Mouse (Mus musculus): Measurements from ENCODE around the gene Nup210l.
"Not testable (repeated sequence)": the region's sequence is repeated elsewhere in the genome, so short reads cannot be mapped to it uniquely, and the experiment has no call there.

Gene Nup210l

DNA sequence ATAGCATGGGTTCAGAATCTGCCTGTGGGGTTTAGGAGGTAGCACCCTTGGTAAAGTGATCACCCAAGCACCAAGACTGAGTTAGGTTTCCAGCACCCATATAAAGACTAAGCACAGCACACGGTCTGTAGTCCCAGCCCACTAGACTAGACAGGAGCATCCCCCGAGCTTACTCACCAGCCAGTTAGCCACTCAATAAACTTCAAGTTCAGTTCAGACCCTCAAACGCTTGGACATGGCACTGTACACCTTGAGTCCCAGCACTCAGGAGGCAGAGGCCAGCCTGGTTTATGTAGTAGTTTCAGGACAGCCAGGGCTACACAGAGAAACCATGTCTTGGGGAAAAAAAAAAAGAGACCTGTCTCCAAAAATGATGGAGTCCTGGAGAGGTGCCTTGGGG lies 2.9 kb upstream of the Nup210l start:
- Histone ChIP-seq H3K4me1 (replicated peaks; ENCODE audit: low read depth, low read length) (peaks cover 73% of the 10 kb centered on the region), H3K4me3 (replicated peaks; ENCODE audit: low read length) (no peak overlapping the region), H3K9me3 (ENCODE audit: low read length) (no peaks in the 10 kb centered on the region), H3K36me3 (ENCODE audit: insufficient read depth, low read length) (peaks cover 66% of the 10 kb centered on the region), H3K27me3 (ENCODE audit: insufficient read depth, low read length) (no peaks in the 10 kb centered on the region)
- TF ChIP-seq POU5F1 (IDR thresholded peaks at IDR 0.05; ENCODE audit: borderline replicate concordance, low read length) (no peak), CTCF (conservative IDR thresholded peaks at IDR 0.05; ENCODE audit: low read length) (no peak), NANOG (IDR thresholded peaks at IDR 0.05; ENCODE audit: borderline replicate concordance, low read length) (no peak)

DNA sequence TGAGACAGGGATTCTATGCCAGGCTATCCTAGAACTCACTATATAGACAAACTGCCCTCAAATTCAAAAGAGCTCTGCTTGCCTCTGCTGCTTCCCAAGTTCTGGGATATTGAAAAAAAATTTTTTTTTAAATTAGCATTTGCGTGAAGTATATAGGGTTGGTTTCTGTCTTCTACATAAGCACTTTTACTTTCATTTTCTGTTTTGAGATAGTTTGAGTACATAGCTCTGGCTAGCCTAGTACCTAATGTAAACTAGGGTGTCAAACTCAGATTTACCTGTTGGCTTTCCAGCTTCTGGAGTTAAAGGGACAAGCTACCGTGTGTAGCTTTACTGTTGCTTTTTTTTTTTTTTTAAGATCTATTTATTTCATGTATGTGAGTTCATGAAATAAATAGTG lies 2.3 kb upstream of the Nup210l start:
- TF ChIP-seq NANOG (IDR thresholded peaks at IDR 0.05; ENCODE audit: borderline replicate concordance, low read length), result no peak
- no peak for TF ChIP-seq CTCF (conservative IDR thresholded peaks at IDR 0.05; ENCODE audit: low read length)
- H3K27me3 ChIP-seq (ENCODE audit: insufficient read depth, low read length), result no peaks in the 10 kb centered on the region
- no peaks in the 10 kb centered on the region for H3K9me3 ChIP-seq (ENCODE audit: low read length)

DNA sequence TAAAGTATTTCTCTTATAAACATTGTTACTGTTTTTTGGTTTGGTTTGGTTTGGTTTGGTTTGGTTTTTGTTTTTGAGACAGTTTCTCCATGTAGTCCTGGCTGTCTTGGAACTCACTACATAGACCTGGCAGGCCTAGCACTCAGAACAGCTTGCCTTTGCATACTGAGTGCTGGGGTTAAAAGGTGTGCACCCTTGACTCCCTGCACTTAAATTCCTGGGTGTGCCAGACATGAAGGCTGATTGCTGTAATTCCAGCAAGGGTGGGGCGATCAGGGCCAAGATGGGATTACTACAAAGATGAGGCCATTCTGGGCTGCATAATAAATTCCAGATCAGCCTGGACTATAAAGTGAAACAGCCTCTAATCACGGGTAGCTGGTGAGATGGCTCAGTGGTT lies 1.7 kb upstream of the Nup210l start:
- H3K4me1 ChIP-seq (replicated peaks; ENCODE audit: low read depth, low read length), result peaks cover 67% of the 10 kb centered on the region
- no peak overlapping the region for H3K4me3 ChIP-seq (replicated peaks; ENCODE audit: low read length)
- H3K9me3 ChIP-seq (ENCODE audit: low read length), result no peaks in the 10 kb centered on the region
- H3K36me3 ChIP-seq (ENCODE audit: insufficient read depth, low read length), result peaks cover 55% of the 10 kb centered on the region
- no peaks in the 10 kb centered on the region for H3K27me3 ChIP-seq (ENCODE audit: insufficient read depth, low read length)
- no peak for TF ChIP-seq POU5F1 (IDR thresholded peaks at IDR 0.05; ENCODE audit: borderline replicate concordance, low read length)
- TF ChIP-seq CTCF (conservative IDR thresholded peaks at IDR 0.05; ENCODE audit: low read length), result no peak
- TF ChIP-seq NANOG (IDR thresholded peaks at IDR 0.05; ENCODE audit: borderline replicate concordance, low read length), result no peak

More for the DNA sequence above, 2.3 kb upstream of the Nup210l start:
- no peak overlapping the region for H3K4me3 ChIP-seq (replicated peaks; ENCODE audit: low read length)
- peaks cover 69% of the 10 kb centered on the region for H3K4me1 ChIP-seq (replicated peaks; ENCODE audit: low read depth, low read length)
- H3K36me3 ChIP-seq (ENCODE audit: insufficient read depth, low read length), result peaks cover 60% of the 10 kb centered on the region

DNA sequence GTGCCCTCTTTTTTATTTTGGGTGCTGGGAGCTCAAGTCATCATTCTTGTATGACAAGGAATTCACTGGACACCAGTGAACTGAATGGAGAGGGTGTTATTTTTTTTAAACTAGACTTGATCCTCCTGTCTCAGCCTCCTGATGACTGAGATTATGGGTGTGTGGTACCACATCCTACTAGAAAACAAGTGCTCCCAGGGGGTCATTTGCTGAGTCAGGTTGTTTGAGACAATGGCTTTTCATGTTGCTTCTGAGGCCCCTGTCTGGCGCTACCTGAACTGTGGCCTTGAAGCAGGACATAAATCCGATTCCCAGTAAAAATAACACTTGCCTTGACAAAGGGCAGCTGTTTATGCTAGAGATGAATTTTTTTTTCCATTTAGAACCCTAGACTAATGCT lies 756 bp upstream of the Nup210l start:
- Histone ChIP-seq H3K4me3 (replicated peaks; ENCODE audit: low read length) (no peak overlapping the region), H3K9me3 (ENCODE audit: low read length) (no peaks in the 10 kb centered on the region), H3K4me1 (replicated peaks; ENCODE audit: low read depth, low read length) (peaks cover 58% of the 10 kb centered on the region), H3K36me3 (ENCODE audit: insufficient read depth, low read length) (peaks cover 45% of the 10 kb centered on the region), H3K27me3 (ENCODE audit: insufficient read depth, low read length) (no peaks in the 10 kb centered on the region)
- TF ChIP-seq POU5F1 (IDR thresholded peaks at IDR 0.05; ENCODE audit: borderline replicate concordance, low read length) (no peak), CTCF (conservative IDR thresholded peaks at IDR 0.05; ENCODE audit: low read length) (no peak), NANOG (IDR thresholded peaks at IDR 0.05; ENCODE audit: borderline replicate concordance, low read length) (no peak)

DNA sequence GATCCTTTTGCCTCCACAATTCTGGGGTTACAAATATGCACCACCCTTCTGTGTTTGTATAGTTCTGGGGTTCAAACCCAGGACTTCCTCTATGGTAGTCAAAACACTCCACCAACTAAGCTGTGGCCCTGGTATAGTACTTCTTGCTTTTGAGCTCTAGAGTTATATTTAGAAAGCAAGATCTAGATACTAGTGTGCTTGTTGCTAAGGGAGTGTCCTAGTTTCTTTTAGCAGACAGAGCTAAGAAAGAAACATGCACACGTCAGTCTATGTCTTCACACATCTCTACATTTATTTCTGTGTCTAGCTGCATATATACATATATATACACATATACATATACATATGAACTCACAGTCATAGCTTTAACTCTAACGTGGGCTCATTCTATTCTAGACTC lies 7.8 kb downstream of the Nup210l start:
- 0 out of 2 replicates have a peak, but pooled peaks cover 3% of the 10 kb centered on the region for H3K4me1 ChIP-seq (replicated peaks; ENCODE audit: low read depth, low read length)
- no peaks in the 10 kb centered on the region for H3K27me3 ChIP-seq (ENCODE audit: insufficient read depth, low read length)
- TF ChIP-seq CTCF (conservative IDR thresholded peaks at IDR 0.05; ENCODE audit: low read length) (no peak), POU5F1 (IDR thresholded peaks at IDR 0.05; ENCODE audit: borderline replicate concordance, low read length) (no peak), NANOG (IDR thresholded peaks at IDR 0.05; ENCODE audit: borderline replicate concordance, low read length) (no peak)
- H3K9me3 ChIP-seq (ENCODE audit: low read length), result no peaks in the 10 kb centered on the region
- H3K36me3 ChIP-seq (ENCODE audit: insufficient read depth, low read length), result no peaks in the 10 kb centered on the region
- H3K4me3 ChIP-seq (replicated peaks; ENCODE audit: low read length), result no peak overlapping the region

DNA sequence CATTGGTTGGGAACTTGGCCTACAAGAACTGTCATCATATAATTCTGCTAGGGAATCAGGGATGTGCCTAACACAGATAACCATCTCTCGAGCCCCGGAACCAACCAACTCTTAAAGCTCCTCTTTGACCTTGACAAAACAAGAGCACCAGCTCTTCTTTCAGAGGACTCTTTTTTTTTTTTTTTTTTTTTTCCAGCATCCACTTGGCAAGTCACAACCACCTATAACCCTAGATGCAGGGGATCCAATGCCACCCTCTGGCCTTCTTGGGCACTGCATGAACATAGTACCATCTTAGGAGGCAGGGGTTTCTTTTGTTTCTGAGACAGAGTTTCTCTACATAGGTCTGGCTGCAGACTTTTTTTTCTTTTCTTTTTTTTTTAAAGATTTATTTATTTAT lies 10.4 kb downstream of the Nup210l start:
- peaks cover 8% of the 10 kb centered on the region for H3K4me1 ChIP-seq (replicated peaks; ENCODE audit: low read depth, low read length)
- H3K9me3 ChIP-seq (ENCODE audit: low read length), result no peaks in the 10 kb centered on the region
- TF ChIP-seq POU5F1 (IDR thresholded peaks at IDR 0.05; ENCODE audit: borderline replicate concordance, low read length) (no peak), CTCF (conservative IDR thresholded peaks at IDR 0.05; ENCODE audit: low read length) (peak; percentile 8)
- H3K36me3 ChIP-seq (ENCODE audit: insufficient read depth, low read length), result no peaks in the 10 kb centered on the region
- no peak overlapping the region for H3K4me3 ChIP-seq (replicated peaks; ENCODE audit: low read length)
- H3K27me3 ChIP-seq (ENCODE audit: insufficient read depth, low read length), result no peaks in the 10 kb centered on the region

DNA sequence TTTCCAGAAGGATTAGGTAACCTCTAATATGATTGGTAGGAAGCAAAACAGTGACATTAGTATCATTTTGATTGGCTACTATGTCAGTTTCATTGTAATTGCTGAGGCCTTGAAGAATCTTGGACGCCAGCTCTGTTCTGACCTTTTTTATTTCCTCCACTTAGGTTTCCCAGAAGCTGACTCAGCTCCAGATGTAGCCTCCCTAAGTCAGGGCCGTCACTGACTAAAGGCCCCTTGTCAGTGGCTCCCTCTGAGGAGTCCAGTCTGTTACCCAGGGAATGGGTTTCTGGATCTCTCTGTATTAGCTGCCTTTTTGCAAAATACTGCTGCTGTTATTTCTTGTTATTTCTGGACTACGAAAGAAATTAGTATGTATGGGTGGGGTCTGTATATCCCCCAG lies 11.6 kb downstream of the Nup210l start:
- Histone ChIP-seq H3K4me3 (replicated peaks; ENCODE audit: low read length) (no peak overlapping the region), H3K4me1 (replicated peaks; ENCODE audit: low read depth, low read length) (peaks cover 8% of the 10 kb centered on the region), H3K36me3 (ENCODE audit: insufficient read depth, low read length) (no peaks in the 10 kb centered on the region), H3K9me3 (ENCODE audit: low read length) (no peaks in the 10 kb centered on the region), H3K27me3 (ENCODE audit: insufficient read depth, low read length) (no peaks in the 10 kb centered on the region)
- TF ChIP-seq POU5F1 (IDR thresholded peaks at IDR 0.05; ENCODE audit: borderline replicate concordance, low read length), result no peak
- no peak for TF ChIP-seq CTCF (conservative IDR thresholded peaks at IDR 0.05; ENCODE audit: low read length)

DNA sequence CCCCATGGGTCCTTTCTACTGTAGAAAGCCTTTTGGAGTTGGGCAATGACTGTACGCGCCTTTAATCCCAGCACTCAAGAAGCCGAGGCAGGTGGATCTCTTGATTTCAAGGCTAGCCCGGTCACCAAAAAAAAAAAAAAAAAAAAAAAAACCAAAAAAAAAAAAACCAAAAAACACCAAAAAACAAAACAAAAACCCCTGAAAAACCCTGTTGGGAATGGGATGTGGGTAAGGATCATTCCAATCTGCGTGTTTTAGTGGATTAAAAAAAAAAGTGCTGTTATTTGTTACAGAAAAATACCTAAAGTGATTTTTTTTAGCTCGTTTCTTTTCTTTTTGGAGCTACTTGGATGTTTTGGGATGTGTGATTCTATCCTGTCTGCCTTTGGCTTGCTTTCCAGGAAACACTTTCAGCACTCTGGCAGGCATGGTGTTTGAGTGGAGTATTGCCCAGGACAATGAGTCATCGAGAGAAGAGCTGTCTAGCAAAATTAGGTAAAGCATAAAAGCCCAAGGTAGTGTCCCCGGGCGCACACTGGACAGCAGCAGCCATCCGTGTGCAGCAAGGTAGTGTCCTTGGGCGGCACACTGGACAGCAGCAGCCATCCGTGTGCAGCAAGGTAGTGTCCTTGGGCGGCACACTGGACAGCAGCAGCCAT lies 14.3 kb downstream of the Nup210l start:
- no peaks in the 10 kb centered on the region for H3K9me3 ChIP-seq (ENCODE audit: low read length)
- H3K4me1 ChIP-seq (replicated peaks; ENCODE audit: low read depth, low read length), result peaks cover 8% of the 10 kb centered on the region
- H3K27me3 ChIP-seq (ENCODE audit: insufficient read depth, low read length), result no peaks in the 10 kb centered on the region
- no peaks in the 10 kb centered on the region for H3K36me3 ChIP-seq (ENCODE audit: insufficient read depth, low read length)
- no peak overlapping the region for H3K4me3 ChIP-seq (replicated peaks; ENCODE audit: low read length)
- no peak for TF ChIP-seq POU5F1 (IDR thresholded peaks at IDR 0.05; ENCODE audit: borderline replicate concordance, low read length)
- TF ChIP-seq NANOG (IDR thresholded peaks at IDR 0.05; ENCODE audit: borderline replicate concordance, low read length), result no peak
- no peak for TF ChIP-seq CTCF (conservative IDR thresholded peaks at IDR 0.05; ENCODE audit: low read length)

DNA sequence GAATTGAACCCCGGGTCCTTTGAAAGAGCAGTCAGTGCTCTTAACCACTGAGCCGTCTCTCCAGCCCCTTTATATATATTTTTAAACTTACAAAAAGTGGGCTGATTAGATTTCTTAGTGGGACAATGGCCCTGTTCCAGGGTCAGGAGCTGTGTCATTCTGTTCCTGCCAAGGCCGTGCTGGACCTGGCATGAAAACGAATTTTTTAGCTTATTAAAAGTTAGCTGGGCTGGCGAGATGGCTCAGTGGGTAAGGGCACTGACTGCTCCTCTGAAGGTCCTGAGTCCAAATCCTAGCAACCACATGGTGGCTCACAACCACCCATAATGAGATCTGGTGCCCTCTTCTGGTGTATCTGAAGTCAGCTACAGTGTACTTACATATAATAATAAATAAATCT lies 18.1 kb downstream of the Nup210l start:
- not testable (repeated sequence) for H3K36me3 ChIP-seq (ENCODE audit: insufficient read depth, low read length); H3K27me3 ChIP-seq (ENCODE audit: insufficient read depth, low read length); H3K4me1 ChIP-seq (replicated peaks; ENCODE audit: low read depth, low read length); H3K9me3 ChIP-seq (ENCODE audit: low read length); H3K4me3 ChIP-seq (replicated peaks; ENCODE audit: low read length)

Data from E14TG2a.4 (cell line).